Mouse (Mus musculus): Measurements from ENCODE around the gene Acaca. TPM values are rescaled to one million over a fixed set of nuclear protein-coding genes. Genes with fewer than 3 reads are reported as not detected.
"Not testable (repeated sequence)": the region's sequence is repeated elsewhere in the genome, so short reads cannot be mapped to it uniquely, and the experiment has no call there.

Acaca gene
- polyA plus RNA-seq, 1 experiment from 2014 or later, result 37.2 TPM

DNA sequence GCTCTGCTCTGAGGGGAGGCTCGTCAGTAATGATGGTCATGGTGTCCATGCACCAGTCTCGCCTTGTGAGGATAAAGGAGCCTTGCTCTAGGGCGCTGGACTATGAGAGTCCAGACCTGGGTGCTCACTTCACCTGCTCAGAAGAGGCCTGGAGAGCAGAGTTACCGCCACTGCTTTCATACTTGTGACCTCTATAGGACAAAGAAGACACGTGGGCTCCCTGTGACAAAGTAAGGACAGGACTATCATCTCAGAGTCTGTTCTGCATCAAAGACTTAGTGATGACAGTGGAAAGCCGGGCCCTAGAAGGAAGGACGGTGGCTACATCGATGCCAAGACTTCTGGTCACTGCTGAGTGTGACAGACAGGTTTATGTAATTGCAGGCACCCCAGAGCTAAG, 261.7 kb downstream of the Acaca start:
- Histone ChIP-seq H3K36me3 (ENCODE audit: control insufficient read depth, insufficient read depth, low read length) (no peaks in the 10 kb centered on the region; the same call in 1 of the 2 replicates), H3K4me1 (replicated peaks; ENCODE audit: control insufficient read depth, insufficient read depth, low read length) (no peaks in the 10 kb centered on the region), H3K9me3 (ENCODE audit: control insufficient read depth, low read length) (no peaks in the 10 kb centered on the region), H3K9ac (ENCODE audit: low read length) (no peak overlapping the region), H3K4me3 (ENCODE audit: low read depth, low read length) (no peak overlapping the region), H3K27ac (ENCODE audit: low read depth, low read length) (no peak overlapping the region), H3K4me2 (ENCODE audit: low read depth, low read length, severe bottlenecking) (no peak overlapping the region), H3K27me3 (ENCODE audit: control insufficient read depth, insufficient read depth, low read length) (no peaks in the 10 kb centered on the region)
- 86% methylated on average over 8 of the region's 8 CpGs for WGBS
- no peak for ATAC-seq (replicated peaks; ENCODE audit: low FRiP score)
- DNase-seq (ENCODE audit: low spot score), result no peak

DNA sequence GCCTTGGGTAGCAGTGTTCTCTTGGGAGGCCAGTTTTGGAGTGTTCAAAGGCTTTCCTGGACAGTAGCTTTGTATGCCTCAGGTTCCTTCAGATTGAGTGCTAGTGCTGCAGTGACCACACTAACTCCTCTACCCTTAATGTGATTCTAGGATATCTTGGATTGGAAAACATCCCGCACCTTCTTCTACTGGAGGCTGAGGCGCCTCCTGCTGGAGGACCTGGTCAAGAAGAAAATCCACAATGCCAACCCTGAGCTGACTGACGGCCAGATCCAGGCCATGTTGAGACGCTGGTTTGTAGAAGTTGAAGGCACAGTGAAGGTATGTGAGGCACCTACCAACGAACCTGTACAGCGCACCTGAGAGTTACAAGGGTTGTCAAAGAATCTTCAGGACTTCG, 262.6 kb downstream of the Acaca start:
- not testable (repeated sequence) for H3K4me2 ChIP-seq (ENCODE audit: low read depth, low read length, severe bottlenecking); ATAC-seq (replicated peaks; ENCODE audit: low FRiP score); H3K9me3 ChIP-seq (ENCODE audit: control insufficient read depth, low read length); H3K4me1 ChIP-seq (replicated peaks; ENCODE audit: control insufficient read depth, insufficient read depth, low read length); H3K4me3 ChIP-seq (ENCODE audit: low read depth, low read length); H3K9ac ChIP-seq (ENCODE audit: low read length); DNase-seq (ENCODE audit: low spot score); H3K27me3 ChIP-seq (ENCODE audit: control insufficient read depth, insufficient read depth, low read length); H3K36me3 ChIP-seq (ENCODE audit: control insufficient read depth, insufficient read depth, low read length); H3K27ac ChIP-seq (ENCODE audit: low read depth, low read length)
- 81% methylated on average over 7 of the region's 7 CpGs for WGBS

DNA sequence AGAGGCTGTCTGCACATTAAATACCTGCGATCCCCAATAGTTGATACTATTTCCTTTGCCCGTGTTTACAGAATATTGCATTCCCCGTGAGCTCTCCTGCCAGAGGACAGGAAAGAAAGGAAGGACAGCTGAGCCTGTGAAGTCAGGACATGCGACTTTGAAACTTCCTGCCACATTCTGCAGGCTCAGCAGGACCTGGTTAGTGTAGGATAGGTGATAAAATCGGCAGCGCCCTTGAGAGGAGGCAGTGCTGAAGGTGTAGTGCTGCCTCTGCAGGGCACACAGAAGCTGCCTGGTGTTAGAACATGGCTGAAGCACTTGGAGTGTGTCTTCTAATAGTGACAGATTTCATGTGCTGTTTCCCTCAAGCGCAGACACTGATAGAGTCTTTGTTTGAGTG, 264.1 kb downstream of the Acaca start:
- H3K27ac ChIP-seq (ENCODE audit: low read depth, low read length), result no peak overlapping the region
- no peaks in the 10 kb centered on the region; the same call in 1 of the 2 replicates for H3K36me3 ChIP-seq (ENCODE audit: control insufficient read depth, insufficient read depth, low read length)

DNA sequence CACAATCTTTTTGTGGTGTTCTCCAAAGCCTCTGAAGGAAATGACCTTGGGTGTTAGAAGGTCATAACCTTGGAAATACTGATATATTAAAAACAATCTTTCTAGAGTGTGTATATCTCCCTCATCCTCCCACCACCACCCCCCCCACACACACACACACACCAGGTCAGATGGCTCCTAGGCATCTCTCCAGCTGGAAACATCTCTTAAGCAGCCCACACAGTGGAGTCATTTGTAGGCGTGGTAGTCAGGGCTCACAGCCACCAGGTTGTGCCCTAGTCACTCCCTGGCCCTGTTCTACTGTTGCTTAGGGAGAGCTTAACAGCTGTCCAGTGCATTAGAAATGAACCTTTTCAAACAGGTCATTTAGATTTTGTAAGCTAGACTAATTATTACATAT, 265.5 kb downstream of the Acaca start:
- Histone ChIP-seq H3K4me3 (ENCODE audit: low read depth, low read length) (no peak overlapping the region), H3K9ac (ENCODE audit: low read length) (no peak overlapping the region), H3K4me1 (replicated peaks; ENCODE audit: control insufficient read depth, insufficient read depth, low read length) (no peaks in the 10 kb centered on the region; the same call in 1 of the 2 replicates), H3K4me2 (ENCODE audit: low read depth, low read length, severe bottlenecking) (no peak overlapping the region), H3K27me3 (ENCODE audit: control insufficient read depth, insufficient read depth, low read length) (no peaks in the 10 kb centered on the region), H3K27ac (ENCODE audit: low read depth, low read length) (no peak overlapping the region), H3K9me3 (ENCODE audit: control insufficient read depth, low read length) (no peaks in the 10 kb centered on the region), H3K36me3 (ENCODE audit: control insufficient read depth, insufficient read depth, low read length) (no peaks in the 10 kb centered on the region; the same call in 1 of the 2 replicates)
- WGBS, result 78% methylated on average over 1 of the region's 1 CpGs
- no peak for ATAC-seq (replicated peaks; ENCODE audit: low FRiP score)
- DNase-seq (ENCODE audit: low spot score), result no peak

More for the DNA sequence above, 264.1 kb downstream of the Acaca start:
- Histone ChIP-seq H3K4me3 (ENCODE audit: low read depth, low read length) (no peak overlapping the region), H3K4me1 (replicated peaks; ENCODE audit: control insufficient read depth, insufficient read depth, low read length) (no peaks in the 10 kb centered on the region; the same call in 1 of the 2 replicates), H3K9ac (ENCODE audit: low read length) (no peak overlapping the region), H3K4me2 (ENCODE audit: low read depth, low read length, severe bottlenecking) (no peak overlapping the region), H3K27me3 (ENCODE audit: control insufficient read depth, insufficient read depth, low read length) (no peaks in the 10 kb centered on the region), H3K9me3 (ENCODE audit: control insufficient read depth, low read length) (no peaks in the 10 kb centered on the region)
- DNase-seq (ENCODE audit: low spot score) (no peak), ATAC-seq (replicated peaks; ENCODE audit: low FRiP score) (no peak)
- WGBS, result 88% methylated on average over 7 of the region's 7 CpGs

DNA sequence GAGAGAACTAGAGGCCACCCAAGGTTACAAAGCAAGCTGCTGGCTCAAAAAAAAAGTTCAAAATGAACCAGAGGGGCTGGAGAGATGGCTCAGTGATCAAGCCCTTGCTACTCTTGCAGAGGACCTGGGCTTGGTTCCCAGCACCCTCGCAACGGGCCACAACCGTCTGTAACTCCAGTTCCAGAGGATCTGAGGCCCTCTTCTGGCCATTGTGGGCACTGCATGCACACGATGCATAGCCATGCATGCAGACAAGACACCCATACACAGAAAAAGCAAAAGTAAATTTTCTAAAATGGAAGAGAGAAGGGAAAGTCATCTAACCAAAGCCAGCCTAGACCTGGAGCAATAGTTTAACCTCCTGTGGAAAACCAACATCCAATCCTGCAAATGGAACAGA, 277.3 kb downstream of the Acaca start:
- ATAC-seq (replicated peaks; ENCODE audit: low FRiP score) (no peak), DNase-seq (ENCODE audit: low spot score) (no peak)
- H3K4me3 ChIP-seq (ENCODE audit: low read depth, low read length), result no peak overlapping the region
- no peak overlapping the region for H3K27ac ChIP-seq (ENCODE audit: low read depth, low read length)
- no peak overlapping the region for H3K4me2 ChIP-seq (ENCODE audit: low read depth, low read length, severe bottlenecking)
- 91% methylated on average over 4 of the region's 4 CpGs for whole genome bisulfite sequencing
- peaks cover 2% of the 10 kb centered on the region; the same call in 1 of the 2 replicates for H3K36me3 ChIP-seq (ENCODE audit: control insufficient read depth, insufficient read depth, low read length)
- H3K9ac ChIP-seq (ENCODE audit: low read length), result no peak overlapping the region
- no peaks in the 10 kb centered on the region for H3K27me3 ChIP-seq (ENCODE audit: control insufficient read depth, insufficient read depth, low read length)
- H3K9me3 ChIP-seq (ENCODE audit: control insufficient read depth, low read length), result peaks cover 5% of the 10 kb centered on the region; the same call in 1 of the 2 replicates
- no peaks in the 10 kb centered on the region; the same call in 1 of the 2 replicates for H3K4me1 ChIP-seq (replicated peaks; ENCODE audit: control insufficient read depth, insufficient read depth, low read length)

DNA sequence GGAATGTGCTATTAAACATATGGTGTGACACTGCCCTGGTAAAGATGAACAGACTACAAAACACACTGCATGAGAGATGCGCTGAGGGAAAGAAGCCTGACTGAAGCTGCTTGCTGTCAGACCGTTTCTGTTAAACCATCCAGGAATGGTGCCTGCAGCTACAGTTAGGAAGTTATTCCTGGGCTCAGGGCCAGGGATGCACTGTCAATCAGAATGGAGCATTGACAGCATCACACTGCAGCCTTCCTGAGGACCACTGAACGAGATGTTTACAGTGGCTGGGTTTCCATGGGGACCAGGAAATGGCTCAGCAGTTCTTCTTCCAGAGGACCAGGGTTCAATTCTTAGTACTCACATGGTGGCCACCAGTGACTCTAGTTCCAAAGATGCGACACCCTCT, 280.9 kb downstream of the Acaca start:
- ATAC-seq (replicated peaks; ENCODE audit: low FRiP score), result no peak
- H3K9me3 ChIP-seq (ENCODE audit: control insufficient read depth, low read length), result peaks cover 5% of the 10 kb centered on the region; the same call in 1 of the 2 replicates

DNA sequence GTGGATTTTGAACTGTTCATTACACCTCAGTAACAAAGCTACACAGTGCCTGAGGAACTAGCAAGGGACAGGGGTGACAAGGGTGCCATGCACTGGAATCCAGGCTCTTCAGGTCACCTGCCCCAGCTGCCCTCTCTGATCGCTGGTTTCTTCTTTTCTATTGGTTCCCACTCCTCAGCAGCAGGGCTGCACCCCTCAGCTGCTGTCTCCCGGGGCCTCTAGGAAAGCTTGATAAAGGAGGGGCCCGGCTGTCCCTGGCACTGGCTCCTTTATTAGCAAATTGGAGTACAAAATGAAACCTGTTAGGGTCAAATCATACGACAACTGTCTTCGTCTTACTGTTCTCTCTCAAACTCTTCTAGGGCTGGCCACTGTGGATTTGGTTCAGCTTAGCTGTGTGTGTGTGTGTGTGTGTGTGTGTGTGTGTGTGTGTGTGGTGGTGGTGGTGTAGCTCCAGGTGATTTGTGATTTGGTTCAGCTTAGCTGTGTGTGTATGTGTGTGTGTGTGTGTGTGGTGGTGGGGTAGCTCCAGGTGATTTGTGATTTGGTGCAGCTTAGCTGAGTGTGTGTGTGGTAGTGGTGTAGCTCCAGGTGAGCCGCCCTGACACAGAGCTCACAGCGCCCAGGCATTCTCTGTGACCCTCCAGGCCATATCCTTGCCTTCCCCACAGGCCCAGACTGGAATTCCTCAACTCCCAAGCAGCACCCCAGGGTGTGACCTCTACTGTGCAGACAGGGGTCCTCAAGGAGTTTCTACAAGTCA, 281.6 kb downstream of the Acaca start:
- ATAC-seq (replicated peaks; ENCODE audit: low FRiP score), result no peak

More for the DNA sequence above, 280.9 kb downstream of the Acaca start:
- H3K27ac ChIP-seq (ENCODE audit: low read depth, low read length), result no peak overlapping the region
- no peak for DNase-seq (ENCODE audit: low spot score)
- H3K4me3 ChIP-seq (ENCODE audit: low read depth, low read length), result no peak overlapping the region
- 72% methylated on average over 4 of the region's 4 CpGs for WGBS
- peaks cover 11% of the 10 kb centered on the region for H3K4me1 ChIP-seq (replicated peaks; ENCODE audit: control insufficient read depth, insufficient read depth, low read length)
- H3K36me3 ChIP-seq (ENCODE audit: control insufficient read depth, insufficient read depth, low read length), result no peaks in the 10 kb centered on the region; the same call in 1 of the 2 replicates
- no peak overlapping the region for H3K4me2 ChIP-seq (ENCODE audit: low read depth, low read length, severe bottlenecking)
- no peaks in the 10 kb centered on the region for H3K27me3 ChIP-seq (ENCODE audit: control insufficient read depth, insufficient read depth, low read length)
- no peak overlapping the region for H3K9ac ChIP-seq (ENCODE audit: low read length)

DNA sequence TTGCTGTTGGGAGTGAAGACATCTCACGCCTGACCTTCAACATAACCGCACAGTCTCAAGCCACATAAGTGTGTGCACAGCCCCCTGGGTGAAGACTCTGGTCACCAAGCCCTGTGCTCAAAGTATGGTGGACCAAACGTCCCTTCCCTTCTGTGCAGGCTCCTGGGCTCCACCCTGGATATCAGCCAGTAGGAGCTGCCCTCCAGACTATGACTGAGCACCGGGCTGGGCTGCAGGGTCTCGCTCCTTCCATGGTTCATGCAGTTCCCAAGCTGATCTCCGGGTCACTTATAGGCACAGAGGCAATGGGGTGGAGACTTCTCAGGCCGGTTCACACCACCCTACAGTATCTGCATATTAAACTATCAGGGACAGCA, 282.2 kb downstream of the Acaca start:
- H3K27ac ChIP-seq (ENCODE audit: low read depth, low read length), result no peak overlapping the region
- no peak overlapping the region for H3K4me3 ChIP-seq (ENCODE audit: low read depth, low read length)
- no peak overlapping the region for H3K9ac ChIP-seq (ENCODE audit: low read length)
- no peaks in the 10 kb centered on the region for H3K27me3 ChIP-seq (ENCODE audit: control insufficient read depth, insufficient read depth, low read length)
- H3K36me3 ChIP-seq (ENCODE audit: control insufficient read depth, insufficient read depth, low read length), result no peaks in the 10 kb centered on the region
- H3K9me3 ChIP-seq (ENCODE audit: control insufficient read depth, low read length), result peaks cover 3% of the 10 kb centered on the region; the same call in 1 of the 2 replicates
- WGBS, result 70% methylated on average over 7 of the region's 7 CpGs
- H3K4me2 ChIP-seq (ENCODE audit: low read depth, low read length, severe bottlenecking), result no peak overlapping the region
- ATAC-seq (replicated peaks; ENCODE audit: low FRiP score) (no peak), DNase-seq (ENCODE audit: low spot score) (no peak)
- H3K4me1 ChIP-seq (replicated peaks; ENCODE audit: control insufficient read depth, insufficient read depth, low read length), result peaks cover 11% of the 10 kb centered on the region

More for the DNA sequence above, 281.6 kb downstream of the Acaca start:
- 69% methylated on average over 7 of the region's 7 CpGs for WGBS
- H3K9ac ChIP-seq (ENCODE audit: low read length), result no peak overlapping the region
- no peak overlapping the region for H3K27ac ChIP-seq (ENCODE audit: low read depth, low read length)
- H3K9me3 ChIP-seq (ENCODE audit: control insufficient read depth, low read length), result peaks cover 5% of the 10 kb centered on the region; the same call in 1 of the 2 replicates
- no peak overlapping the region for H3K4me2 ChIP-seq (ENCODE audit: low read depth, low read length, severe bottlenecking)
- H3K4me1 ChIP-seq (replicated peaks; ENCODE audit: control insufficient read depth, insufficient read depth, low read length), result peaks cover 11% of the 10 kb centered on the region
- H3K27me3 ChIP-seq (ENCODE audit: control insufficient read depth, insufficient read depth, low read length), result no peaks in the 10 kb centered on the region
- H3K4me3 ChIP-seq (ENCODE audit: low read depth, low read length), result no peak overlapping the region
- no peaks in the 10 kb centered on the region for H3K36me3 ChIP-seq (ENCODE audit: control insufficient read depth, insufficient read depth, low read length)
- DNase-seq (ENCODE audit: low spot score), result no peak

Data from forebrain, embryonic 11.5 days (tissue).